Mouse (Mus musculus): ENCODE results near the gene Gm7792. TPM values are rescaled to one million over a fixed set of nuclear protein-coding genes. Genes with fewer than 3 reads are reported as not detected.
"Not testable (repeated sequence)": the region's sequence is repeated elsewhere in the genome, so short reads cannot be mapped to it uniquely, and the experiment has no call there.

The Gm7792 gene
- polyA plus RNA-seq (2012; rRNA removed), result not detected in 2 replicates

GRCm38 (mm10) chr5:93843476-93843875 lies at the start of gene Gm7792:
TSS of gene Gm7792 (plus strand) at chr5:93843776.
- DNase-seq (ENCODE audit: low spot score), result not testable (repeated sequence)

Other genes starting within 250 kb of the Gm7792 start
- gene C87414, start 172.2 kb upstream of the Gm7792 start, polyA plus RNA-seq (2012; rRNA removed), result not detected in 2 replicates
- not detected in 2 replicates for gene Gm16429, start 85.3 kb downstream of the Gm7792 start, polyA plus RNA-seq (2012; rRNA removed)
- not detected in 2 replicates for gene BC061212, start 226.8 kb downstream of the Gm7792 start, polyA plus RNA-seq (2012; rRNA removed)
- not detected in 2 replicates for gene Gm6351, start 232.6 kb downstream of the Gm7792 start, polyA plus RNA-seq (2012; rRNA removed)